Mouse (Mus musculus): ENCODE data around the gene Aldh1a3.
A peak's percentile ranks its signal among the peaks of the same experiment; 100 is the strongest.

The Aldh1a3 gene

DNA sequence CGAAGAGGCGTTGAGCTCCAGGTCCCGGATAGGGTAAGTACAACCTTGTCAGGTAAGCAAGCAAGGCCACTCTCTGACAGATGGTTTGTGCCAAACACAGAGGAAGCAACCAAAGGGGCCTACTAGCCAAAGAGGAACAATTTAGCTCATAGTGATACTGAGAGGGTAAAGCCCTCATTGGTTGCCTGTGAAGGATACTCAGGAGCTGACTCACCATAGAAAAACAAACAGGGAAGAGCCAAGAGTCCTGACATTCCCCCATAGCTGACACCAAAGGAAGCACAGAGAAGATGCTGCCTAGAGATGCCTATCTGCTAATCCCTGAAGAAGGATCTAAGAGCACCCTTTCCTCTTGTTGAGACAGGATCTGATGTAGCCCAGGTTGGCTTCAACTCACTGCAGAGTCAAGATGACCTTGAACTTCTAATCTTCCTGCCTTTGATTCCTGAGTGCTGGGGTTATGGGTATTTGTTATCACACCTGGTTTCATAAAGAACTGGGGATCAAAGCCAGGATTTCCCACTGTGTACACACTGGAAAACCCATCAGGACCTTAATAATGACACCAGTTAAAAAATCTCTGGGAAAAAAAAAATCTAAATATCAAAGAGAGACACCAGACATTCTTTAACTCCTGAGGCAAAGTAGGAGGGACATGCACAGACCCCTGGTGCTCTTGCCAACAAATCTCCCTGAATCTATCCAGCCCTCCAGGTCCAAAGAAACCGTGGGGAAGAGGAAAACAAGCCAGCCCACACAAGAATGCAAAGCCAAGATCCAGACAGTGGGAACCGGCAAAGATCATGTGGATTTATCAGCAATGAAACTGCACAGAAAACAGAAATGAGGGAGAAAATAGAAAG, 58.0 kb downstream of the Aldh1a3 start:
- no peak for DNase-seq

DNA sequence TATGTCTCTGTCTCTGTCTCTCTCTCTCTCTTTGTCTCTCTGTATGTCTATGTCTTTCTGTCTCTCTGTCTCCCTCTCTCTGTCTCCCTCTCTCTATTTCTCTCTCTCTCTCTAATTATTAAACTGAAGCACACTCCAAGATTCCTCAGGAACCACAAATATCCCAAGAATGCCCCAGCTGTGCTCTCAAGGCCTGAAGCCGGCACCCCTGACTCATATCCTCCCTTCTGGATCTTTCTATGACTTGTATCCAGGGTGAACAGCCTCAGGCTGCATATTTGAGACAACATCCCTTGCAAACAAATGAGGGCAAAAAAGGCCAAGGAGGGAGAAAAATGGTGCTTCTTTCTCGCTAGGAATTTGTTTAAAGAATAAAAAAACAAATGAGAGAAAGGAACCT, 61.4 kb downstream of the Aldh1a3 start, which contains the start of gene Gm10974:
Gene Gm10974, plus strand, starts transcription at position 2 of the 400 bp plus-strand sequence.
- no peak for DNase-seq

DNA sequence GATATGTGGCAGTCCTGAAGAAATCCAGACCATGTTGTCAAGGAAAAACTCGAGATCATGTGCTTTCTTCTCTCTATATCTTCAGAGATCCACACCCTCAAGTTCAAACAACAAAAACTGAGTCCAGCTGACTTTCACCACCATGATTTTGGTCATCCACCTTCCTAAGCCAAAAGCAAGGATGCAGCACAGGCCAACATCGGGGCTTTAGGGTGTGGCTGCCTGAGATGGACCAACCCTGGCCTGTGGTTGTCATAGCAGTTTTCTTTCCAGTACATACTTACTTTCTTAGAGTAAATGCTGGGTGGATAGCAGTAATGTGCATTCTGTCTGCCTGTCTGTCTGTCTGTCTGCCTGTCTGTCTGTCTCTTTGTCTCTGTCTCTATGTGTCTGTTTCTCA, 61.9 kb downstream of the Aldh1a3 start:
- DNase-seq, result no peak

DNA sequence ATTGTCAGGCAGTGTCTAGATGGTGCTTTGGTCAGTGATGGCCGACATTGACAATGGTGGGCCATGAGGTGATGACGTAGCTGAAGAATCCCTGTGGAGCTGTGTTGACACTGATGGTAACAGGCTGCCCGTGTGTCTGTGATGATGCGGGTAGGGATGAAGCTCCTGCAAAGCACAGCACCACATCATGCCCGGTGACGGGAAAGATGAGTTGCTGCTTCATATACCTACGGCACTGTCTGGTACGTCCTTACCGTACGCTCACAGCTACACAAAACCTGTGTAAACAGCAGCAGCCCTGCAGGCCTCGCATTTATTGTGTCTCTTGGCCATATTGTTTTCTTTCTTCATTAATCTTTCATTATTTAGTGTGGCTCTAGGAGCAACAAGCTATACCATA, 62.8 kb downstream of the Aldh1a3 start:
- DNase-seq, result no peak

DNA sequence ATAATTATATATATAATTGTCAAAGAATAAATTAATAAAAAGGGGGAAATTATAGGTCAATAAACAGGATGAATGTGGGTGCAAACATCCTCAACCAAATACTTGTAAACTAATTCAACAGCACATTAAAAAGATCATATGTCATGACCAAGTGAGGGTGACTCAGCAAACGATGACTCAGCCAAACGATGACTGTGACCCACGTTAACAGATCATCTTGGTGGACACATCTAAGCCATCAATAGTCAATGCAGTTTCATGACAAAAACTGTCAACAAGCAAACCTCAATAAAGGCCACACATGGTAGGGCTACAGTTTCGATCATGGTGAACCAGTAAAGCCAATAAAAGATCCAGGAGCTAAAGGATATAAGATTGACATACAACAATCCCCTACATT, 68.3 kb downstream of the Aldh1a3 start:
- DNase-seq, result no peak

DNA sequence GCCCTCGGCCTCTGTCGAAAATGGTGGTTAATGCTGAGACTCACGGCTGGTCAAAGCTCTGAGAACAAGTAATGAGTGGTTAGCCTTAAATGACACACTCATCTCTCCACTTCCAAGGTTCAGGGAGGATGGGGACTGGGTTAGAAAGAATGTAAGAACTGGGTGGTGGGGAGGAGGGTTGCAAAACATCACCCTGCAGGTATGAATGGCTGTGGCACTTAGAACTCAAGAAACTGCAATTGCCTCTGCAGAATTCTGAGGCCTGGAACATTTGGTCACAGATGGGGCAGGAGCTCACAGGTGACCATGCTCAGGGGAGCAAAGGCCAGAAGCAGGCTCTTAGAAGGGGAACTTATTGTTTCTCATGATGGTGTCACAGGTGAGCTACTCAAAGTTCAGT, 68.9 kb downstream of the Aldh1a3 start:
- no peak for DNase-seq

DNA sequence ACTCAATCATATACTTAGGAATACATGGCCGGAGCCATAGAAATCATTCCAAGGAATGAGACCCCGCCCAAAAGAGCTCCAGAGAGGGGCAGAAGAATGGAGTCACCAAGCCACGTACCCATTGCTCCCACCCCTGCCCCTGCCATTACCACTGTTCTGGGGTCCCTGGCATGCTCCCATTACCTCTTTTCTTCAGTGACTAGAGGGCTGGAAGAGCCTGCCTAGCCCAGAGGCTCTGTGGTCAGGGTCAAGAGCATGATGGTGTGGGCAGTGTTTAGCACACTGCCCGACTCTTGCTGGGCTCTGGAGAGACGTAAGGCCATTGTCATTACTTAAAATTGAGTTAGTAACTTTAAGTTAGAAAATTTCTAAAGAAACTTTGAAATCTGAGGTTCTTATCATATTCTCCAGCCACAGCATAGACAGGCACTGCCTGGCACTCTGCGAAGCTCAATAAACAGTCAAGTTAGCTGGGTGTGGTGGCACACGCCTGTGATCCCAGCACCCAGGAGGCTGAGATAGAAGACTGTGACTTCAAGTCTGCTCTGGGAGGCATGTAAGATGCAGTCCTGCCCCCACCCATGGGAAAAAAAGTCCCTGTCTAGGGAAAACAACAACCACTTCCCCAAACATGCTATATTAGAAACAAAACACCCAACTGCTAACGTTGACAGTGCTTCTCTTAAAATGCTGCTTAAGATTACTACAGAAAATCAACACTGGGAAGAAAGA, 71.4 kb downstream of the Aldh1a3 start:
- DNase-seq, result no peak

DNA sequence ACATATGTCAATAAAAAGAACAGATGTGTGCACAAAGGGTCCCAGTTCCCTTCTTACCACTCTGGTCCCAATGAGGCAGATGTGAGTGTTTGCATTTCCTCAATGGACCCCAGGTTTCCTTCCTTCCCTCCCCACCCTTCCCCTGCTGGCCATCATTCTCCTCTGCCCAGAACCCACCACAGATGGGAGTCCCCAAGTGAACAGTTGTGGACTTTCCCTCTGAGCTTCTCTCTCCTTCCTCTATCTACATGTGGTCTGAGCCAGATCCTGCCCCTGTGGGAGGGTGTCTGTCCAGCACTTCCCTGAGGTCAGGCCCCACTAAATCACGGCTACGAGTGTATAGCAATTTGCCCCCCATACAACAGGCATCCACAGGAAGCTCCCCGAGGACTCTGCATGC, 72.4 kb downstream of the Aldh1a3 start:
- no peak for DNase-seq

DNA sequence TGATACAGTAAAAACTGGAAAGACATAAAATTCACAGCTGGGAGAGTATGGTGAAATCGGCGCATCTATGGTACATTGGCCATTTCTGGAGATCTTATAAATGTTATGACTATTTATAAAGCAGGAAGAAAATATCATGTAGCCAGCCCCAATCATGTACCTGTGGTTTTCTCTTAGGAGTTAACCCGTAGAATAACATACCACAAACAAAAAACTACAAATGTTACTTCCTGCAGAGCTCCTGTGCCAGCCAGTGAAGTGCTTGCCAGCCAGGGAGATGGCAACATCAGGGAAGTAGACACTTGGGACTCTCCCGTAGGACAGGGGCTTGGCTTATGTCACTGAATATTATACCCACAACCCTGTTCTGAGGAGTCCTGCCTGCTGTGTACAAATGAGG, 76.2 kb downstream of the Aldh1a3 start:
- no peak for DNase-seq

DNA sequence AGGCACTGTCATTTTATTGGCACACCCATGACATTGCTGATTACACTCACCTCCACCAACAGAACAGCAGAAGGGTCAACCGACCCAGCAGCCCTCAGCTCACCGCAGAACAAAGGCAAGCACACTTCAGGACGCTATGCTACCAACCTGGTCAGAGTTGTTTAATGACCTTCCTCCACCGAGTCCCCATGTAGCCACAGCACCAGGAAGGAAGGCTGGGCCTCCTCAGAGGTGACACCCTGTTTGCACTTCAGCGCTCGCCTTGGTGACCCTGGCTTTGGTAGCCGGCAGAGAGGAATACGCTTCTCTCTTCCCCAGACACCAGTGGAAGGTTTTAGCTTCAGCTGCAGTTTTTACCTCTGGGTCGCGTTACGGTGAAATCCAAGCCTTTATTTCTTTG, 77.6 kb downstream of the Aldh1a3 start:
- no peak for DNase-seq

DNA sequence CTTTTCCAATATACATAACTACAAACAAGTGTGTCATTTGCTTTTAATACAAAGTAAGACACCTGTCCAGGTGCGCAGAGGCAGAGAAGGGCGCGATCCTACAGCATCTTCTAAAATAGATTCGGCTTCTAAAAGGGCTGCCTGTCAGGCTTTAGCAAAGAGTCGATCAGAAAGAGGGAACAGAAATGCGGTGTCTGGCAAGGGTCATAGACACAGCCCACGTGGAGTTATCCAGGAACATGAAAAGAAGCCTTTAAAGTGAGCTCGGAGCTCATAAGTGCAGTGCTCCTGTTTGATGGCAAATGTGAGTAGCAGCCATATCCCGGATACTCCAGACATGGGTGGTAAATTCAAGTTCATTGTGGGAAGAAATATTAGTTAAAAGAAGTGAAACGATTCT, 78.7 kb downstream of the Aldh1a3 start:
- no peak for DNase-seq

DNA sequence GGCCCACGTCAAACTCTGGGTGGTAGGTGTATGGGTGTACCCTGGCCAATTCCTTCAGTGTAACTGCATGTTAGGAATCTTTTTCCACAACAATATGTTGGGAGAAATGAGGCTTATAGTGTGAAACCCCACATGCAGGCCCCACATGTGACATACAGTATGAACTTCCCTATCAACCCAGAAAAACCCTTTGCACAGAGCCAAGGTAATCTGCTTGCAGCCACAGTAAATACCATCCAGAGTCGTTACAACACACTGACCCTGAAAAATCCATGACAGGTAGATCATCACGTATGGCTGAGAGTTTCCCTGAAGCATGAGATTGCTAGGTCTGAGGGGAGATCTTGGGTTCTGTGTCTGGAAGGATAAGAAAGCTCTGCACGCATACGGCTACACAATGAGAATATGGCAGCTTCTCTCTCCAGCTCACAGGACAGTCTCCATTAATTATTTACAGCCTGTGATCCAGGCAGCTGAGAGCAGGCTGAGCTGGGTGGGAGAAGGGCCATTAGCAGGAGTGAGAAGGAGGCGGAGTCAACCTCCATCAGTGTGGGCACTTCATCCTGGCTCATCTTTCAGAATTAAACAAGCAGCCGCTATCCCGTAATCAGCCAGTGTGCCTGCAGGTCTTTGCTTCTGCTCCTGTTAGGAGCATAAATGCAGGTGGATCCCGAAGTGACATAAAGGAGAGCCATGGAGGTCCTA, 80.2 kb downstream of the Aldh1a3 start:
- DNase-seq, result peak; percentile 17 to 23

DNA sequence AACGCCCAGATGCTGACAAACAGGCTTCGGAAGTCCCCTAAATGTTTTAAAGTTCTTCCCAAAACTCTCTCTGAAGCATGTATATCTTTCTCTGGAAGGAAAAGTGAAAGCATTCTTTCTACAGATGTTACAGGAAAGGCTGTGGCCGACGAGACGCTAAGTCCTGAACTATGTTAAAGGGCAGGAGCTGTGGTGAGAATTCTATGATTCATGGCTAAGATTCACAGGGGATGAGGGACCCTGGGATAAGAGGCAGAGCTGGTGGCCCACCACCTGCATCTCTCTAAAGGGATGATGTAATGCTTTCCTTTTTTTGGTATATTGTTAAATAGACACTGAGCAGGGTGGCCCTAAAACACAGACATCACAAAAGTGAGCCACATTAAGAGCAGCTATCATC, 84.0 kb downstream of the Aldh1a3 start:
- no peak for DNase-seq

DNA sequence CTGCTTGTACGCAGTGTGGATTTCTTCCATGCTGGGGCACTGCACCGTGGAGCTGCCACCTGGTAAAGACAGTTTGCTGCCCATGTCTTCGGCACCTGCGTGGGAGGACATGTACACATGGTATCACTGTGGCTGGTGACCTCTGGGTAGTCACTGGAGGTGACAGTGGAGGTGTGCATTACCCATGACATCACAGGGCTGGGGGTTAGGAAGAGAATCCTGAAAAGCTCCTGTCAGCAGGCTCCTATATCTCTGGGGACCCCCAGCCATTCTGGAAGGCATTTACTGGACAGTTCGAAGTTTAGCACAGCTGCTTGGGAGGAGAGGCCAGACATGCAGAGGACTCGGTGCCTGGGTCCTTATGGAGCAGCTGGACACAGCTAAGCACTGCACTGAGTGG, 84.5 kb downstream of the Aldh1a3 start:
- no peak for DNase-seq

DNA sequence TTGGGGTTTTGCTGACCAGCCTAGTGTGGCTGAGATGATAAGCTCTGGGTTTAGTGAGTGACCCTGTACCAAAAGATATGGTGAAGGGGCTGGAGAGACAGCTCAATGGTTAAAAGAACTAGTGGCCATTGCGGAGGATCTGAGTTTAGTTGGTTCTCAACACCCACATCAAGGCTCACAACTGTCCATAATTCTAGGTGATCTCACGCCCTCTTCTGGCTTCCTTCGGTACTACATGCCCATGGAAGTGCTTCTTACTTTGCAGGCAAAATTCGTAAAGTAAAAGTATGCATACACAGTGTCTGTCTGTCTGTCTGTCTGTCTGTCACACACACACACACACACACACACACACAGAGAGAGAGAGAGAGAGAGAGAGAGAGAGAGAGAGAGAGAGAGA, 85.0 kb downstream of the Aldh1a3 start:
- peak; percentile 30 to 62 for DNase-seq
